Mouse (Mus musculus) brain, embryonic 14.5 days (tissue): ENCODE measurements at regions not wholly inside any gene's neighbourhood (a gene's known extent, or its start where the extent isn't known, plus 50 kb on each side); places are given as distances from the start of the nearest gene placed in this dataset.

Experiments used
- DNase-seq: peaks from one replicate; pipeline ENCODE4 v3.0.0-alpha.2; 2011; ENCODE audit warnings: low read depth
- CTCF ChIP-seq: fragments of 200-500 bp; IDR thresholded peaks from 2 replicates; pipeline ENCODE4 v1.5.1; 2012; ENCODE audit warnings: inconsistent platforms, mild to moderate bottlenecking, moderate library complexity, borderline replicate concordance; ENCODE audit not compliant: insufficient read depth, insufficient read length; ENCODE audit errors: extremely low read depth
- POLR2A ChIP-seq: fragments of 200-500 bp; IDR thresholded peaks from 2 replicates; pipeline ENCODE4 v1.6.1; 2012; ENCODE audit warnings: mild to moderate bottlenecking, inconsistent platforms, borderline replicate concordance; ENCODE audit not compliant: poor library complexity, insufficient read depth, insufficient read length, severe bottlenecking; ENCODE audit errors: extremely low read depth

GRCm38 (mm10) chr7:63811816-63812215 is 104.8 kb upstream of the E030018B13Rik start:
- TF ChIP-seq CTCF: no peak
- no peak for DNase-seq

- TF ChIP-seq CTCF: no peak
- no peak for TF ChIP-seq POLR2A
- no peak for DNase-seq
Observed at GRCm38 (mm10) chr7:63815531-63815930, 101.1 kb upstream of the E030018B13Rik start.

- no peak for DNase-seq
- no peak for TF ChIP-seq POLR2A
- no peak for TF ChIP-seq CTCF
Observed at GRCm38 (mm10) chr7:63816056-63816941, 100.4 kb upstream of the E030018B13Rik start.

GRCm38 (mm10) chr7:63817476-63817875 is 99.2 kb upstream of the E030018B13Rik start:
- TF ChIP-seq CTCF: no peak
- TF ChIP-seq POLR2A: no peak
- no peak for DNase-seq

- no peak for DNase-seq
- TF ChIP-seq CTCF (no peak), POLR2A (no peak)
Observed at GRCm38 (mm10) chr7:63818105-63818504, 98.6 kb upstream of the E030018B13Rik start.

GRCm38 (mm10) chr7:63820286-63820685 is 96.4 kb upstream of the E030018B13Rik start:
- TF ChIP-seq CTCF (no peak), POLR2A (no peak)
- peak; percentile 71 for DNase-seq

- TF ChIP-seq CTCF (no peak), POLR2A (no peak)
- DNase-seq: no peak
Observed at GRCm38 (mm10) chr7:63822001-63822400, 94.7 kb upstream of the E030018B13Rik start.

GRCm38 (mm10) chr7:63824009-63824408 is 92.6 kb upstream of the E030018B13Rik start:
- no peak for DNase-seq
- TF ChIP-seq POLR2A (no peak), CTCF (no peak)

- TF ChIP-seq POLR2A: no peak
- TF ChIP-seq CTCF: no peak
- no peak for DNase-seq
Observed at GRCm38 (mm10) chr7:63829362-63829920, 87.2 kb upstream of the E030018B13Rik start.

- TF ChIP-seq POLR2A (no peak), CTCF (no peak)
Observed at GRCm38 (mm10) chr7:63833676-63834075, 83.0 kb upstream of the E030018B13Rik start.

GRCm38 (mm10) chr7:63835958-63836357 is 80.7 kb upstream of the E030018B13Rik start:
- TF ChIP-seq CTCF (no peak), POLR2A (no peak)
- DNase-seq: no peak

More at GRCm38 (mm10) chr7:63833676-63834075, 83.0 kb upstream of the E030018B13Rik start:
- no peak for DNase-seq
